Mouse (Mus musculus): ENCODE data around the gene Fam136a. TPM values are rescaled to one million over a fixed set of nuclear protein-coding genes. Genes with fewer than 3 reads are reported as not detected.
"Not testable (repeated sequence)": the region's sequence is repeated elsewhere in the genome, so short reads cannot be mapped to it uniquely, and the experiment has no call there.

The Fam136a gene
- polyA plus RNA-seq, 1 experiment from 2014 or later, result 74.8 TPM

DNA sequence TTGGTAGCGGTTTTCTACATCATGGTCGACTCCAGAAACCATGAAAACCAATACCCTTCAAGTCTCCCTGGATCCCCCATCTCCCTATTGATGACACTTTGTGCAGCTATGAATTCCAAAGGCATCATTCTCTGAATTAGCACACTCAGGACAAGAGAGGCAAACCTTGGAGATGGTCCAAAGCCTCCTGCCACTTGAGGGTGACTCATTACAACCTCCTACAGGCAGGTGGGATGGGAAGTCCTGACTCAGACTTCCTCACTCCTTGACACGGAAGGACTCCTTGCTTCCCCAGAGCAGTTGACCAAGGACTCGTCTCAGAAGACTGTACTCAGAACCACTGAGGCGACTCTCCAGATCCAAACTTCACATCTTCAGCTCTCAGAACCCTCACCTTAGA lies 39.8 kb upstream of the Fam136a start:
- 77% methylated on average over 5 of the region's 5 CpGs for WGBS
- no peak for DNase-seq (ENCODE audit: low spot score)

DNA sequence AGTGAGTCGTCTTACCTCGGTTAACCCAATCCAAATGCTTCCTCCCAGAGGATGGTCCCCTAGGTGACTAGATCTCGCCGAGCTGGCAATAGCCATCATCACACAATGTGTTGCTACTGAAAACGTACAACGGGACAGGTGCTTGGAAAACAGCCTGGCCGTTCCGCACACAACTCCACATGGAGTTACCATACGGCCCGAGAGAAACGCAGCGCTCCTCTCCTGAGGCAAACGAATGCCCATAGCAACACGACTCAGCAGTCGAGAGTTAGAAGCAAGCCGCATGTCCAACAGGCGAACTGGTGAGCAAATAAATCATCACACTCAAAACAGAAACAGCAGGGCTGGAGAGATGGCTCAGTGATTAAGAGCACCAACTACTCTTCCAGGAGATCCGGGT lies 38.6 kb upstream of the Fam136a start:
- no peak for DNase-seq (ENCODE audit: low spot score)
- 87% methylated on average over 18 of the region's 18 CpGs for WGBS
- H3K27ac ChIP-seq (replicated peaks), result no peak overlapping the region

More for the DNA sequence above, 39.8 kb upstream of the Fam136a start:
- Histone ChIP-seq H3K36me3 (ENCODE audit: control insufficient read depth, insufficient read depth, low read length) (no peaks in the 10 kb centered on the region), H3K4me2 (replicated peaks; ENCODE audit: low read depth) (no peak overlapping the region), H3K27me3 (ENCODE audit: control insufficient read depth, insufficient read depth, low read length) (no peaks in the 10 kb centered on the region), H3K9ac (ENCODE audit: low read length) (no peak overlapping the region), H3K9me3 (ENCODE audit: control insufficient read depth, low read length) (no peaks in the 10 kb centered on the region), H3K4me3 (ENCODE audit: low read depth, low read length) (no peak overlapping the region), H3K4me1 (replicated peaks; ENCODE audit: control insufficient read depth, insufficient read depth) (no peaks in the 10 kb centered on the region), H3K27ac (replicated peaks) (no peak overlapping the region)
- no peak for TF ChIP-seq CTCF (IDR thresholded peaks at IDR 0.05; ENCODE audit: low read depth)
- no peak for TF ChIP-seq EP300 (optimal IDR thresholded peaks at IDR 0.05)
- no peak for ATAC-seq (ENCODE audit: low FRiP score, low TSS enrichment)

DNA sequence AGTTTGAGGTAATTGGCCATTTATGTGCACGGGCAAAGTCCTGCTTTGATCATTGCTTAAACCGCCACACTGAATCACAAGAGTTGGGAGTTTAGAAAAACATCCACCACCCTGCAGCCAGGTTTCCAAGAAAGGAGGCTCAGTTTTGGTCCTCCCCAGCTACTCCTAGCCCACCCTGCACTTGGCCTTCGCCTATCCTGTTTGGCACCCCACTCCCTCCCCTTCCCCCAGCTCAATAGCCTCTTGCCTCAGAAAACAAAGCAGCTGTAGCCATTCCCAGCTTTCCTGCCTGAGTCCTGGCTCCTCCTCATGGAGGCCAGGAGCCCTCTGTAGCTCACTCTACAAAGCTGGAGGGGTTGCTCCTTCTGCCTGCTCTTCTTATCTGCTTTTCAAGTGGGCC lies 37.1 kb upstream of the Fam136a start:
- Histone ChIP-seq H3K4me3 (ENCODE audit: low read depth, low read length) (no peak overlapping the region), H3K27me3 (ENCODE audit: control insufficient read depth, insufficient read depth, low read length) (no peaks in the 10 kb centered on the region), H3K27ac (replicated peaks) (no peak overlapping the region), H3K9ac (ENCODE audit: low read length) (no peak overlapping the region), H3K36me3 (ENCODE audit: control insufficient read depth, insufficient read depth, low read length) (no peaks in the 10 kb centered on the region), H3K9me3 (ENCODE audit: control insufficient read depth, low read length) (no peaks in the 10 kb centered on the region), H3K4me1 (replicated peaks; ENCODE audit: control insufficient read depth, insufficient read depth) (no peaks in the 10 kb centered on the region), H3K4me2 (replicated peaks; ENCODE audit: low read depth) (no peak overlapping the region)
- 78% methylated on average over 3 of the region's 3 CpGs for WGBS
- no peak for ATAC-seq (ENCODE audit: low FRiP score, low TSS enrichment)
- TF ChIP-seq EP300 (optimal IDR thresholded peaks at IDR 0.05) (no peak), CTCF (IDR thresholded peaks at IDR 0.05; ENCODE audit: low read depth) (no peak)
- no peak for DNase-seq (ENCODE audit: low spot score)

More for the DNA sequence above, 38.6 kb upstream of the Fam136a start:
- Histone ChIP-seq H3K4me1 (replicated peaks; ENCODE audit: control insufficient read depth, insufficient read depth) (no peaks in the 10 kb centered on the region), H3K9me3 (ENCODE audit: control insufficient read depth, low read length) (no peaks in the 10 kb centered on the region), H3K9ac (ENCODE audit: low read length) (no peak overlapping the region), H3K27me3 (ENCODE audit: control insufficient read depth, insufficient read depth, low read length) (no peaks in the 10 kb centered on the region), H3K4me3 (ENCODE audit: low read depth, low read length) (no peak overlapping the region), H3K4me2 (replicated peaks; ENCODE audit: low read depth) (no peak overlapping the region), H3K36me3 (ENCODE audit: control insufficient read depth, insufficient read depth, low read length) (no peaks in the 10 kb centered on the region)
- TF ChIP-seq CTCF (IDR thresholded peaks at IDR 0.05; ENCODE audit: low read depth) (no peak), EP300 (optimal IDR thresholded peaks at IDR 0.05) (no peak)
- ATAC-seq (ENCODE audit: low FRiP score, low TSS enrichment), result no peak

DNA sequence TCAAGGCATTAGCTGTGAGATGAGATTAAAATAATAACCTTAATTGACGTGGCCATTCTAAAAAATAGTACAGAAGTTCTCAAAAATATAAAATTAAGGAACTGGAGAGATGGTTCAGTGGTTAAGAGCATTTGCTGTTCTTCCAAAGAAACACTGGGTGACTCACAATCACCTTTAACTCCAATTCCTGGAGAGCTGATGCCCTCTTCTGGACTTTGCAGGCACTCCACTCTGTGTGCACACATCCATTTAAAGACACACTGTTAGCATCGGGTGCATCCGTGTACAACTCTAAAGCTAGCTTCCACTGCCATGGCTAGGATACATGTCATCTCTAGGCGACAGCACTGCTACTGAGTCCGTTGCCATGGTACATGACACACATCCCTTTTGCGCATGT lies 35.5 kb upstream of the Fam136a start:
- no peak overlapping the region for H3K27ac ChIP-seq (replicated peaks)
- H3K9ac ChIP-seq (ENCODE audit: low read length), result no peak overlapping the region
- H3K27me3 ChIP-seq (ENCODE audit: control insufficient read depth, insufficient read depth, low read length), result no peaks in the 10 kb centered on the region
- no peaks in the 10 kb centered on the region for H3K36me3 ChIP-seq (ENCODE audit: control insufficient read depth, insufficient read depth, low read length)
- DNase-seq (ENCODE audit: low spot score) (no peak), ATAC-seq (ENCODE audit: low FRiP score, low TSS enrichment) (no peak)
- WGBS, result 90% methylated on average over 6 of the region's 6 CpGs
- no peaks in the 10 kb centered on the region for H3K4me1 ChIP-seq (replicated peaks; ENCODE audit: control insufficient read depth, insufficient read depth)
- no peak overlapping the region for H3K4me3 ChIP-seq (ENCODE audit: low read depth, low read length)
- TF ChIP-seq EP300 (optimal IDR thresholded peaks at IDR 0.05) (no peak), CTCF (IDR thresholded peaks at IDR 0.05; ENCODE audit: low read depth) (peak; percentile 60)
- no peak overlapping the region for H3K4me2 ChIP-seq (replicated peaks; ENCODE audit: low read depth)
- H3K9me3 ChIP-seq (ENCODE audit: control insufficient read depth, low read length), result no peaks in the 10 kb centered on the region

DNA sequence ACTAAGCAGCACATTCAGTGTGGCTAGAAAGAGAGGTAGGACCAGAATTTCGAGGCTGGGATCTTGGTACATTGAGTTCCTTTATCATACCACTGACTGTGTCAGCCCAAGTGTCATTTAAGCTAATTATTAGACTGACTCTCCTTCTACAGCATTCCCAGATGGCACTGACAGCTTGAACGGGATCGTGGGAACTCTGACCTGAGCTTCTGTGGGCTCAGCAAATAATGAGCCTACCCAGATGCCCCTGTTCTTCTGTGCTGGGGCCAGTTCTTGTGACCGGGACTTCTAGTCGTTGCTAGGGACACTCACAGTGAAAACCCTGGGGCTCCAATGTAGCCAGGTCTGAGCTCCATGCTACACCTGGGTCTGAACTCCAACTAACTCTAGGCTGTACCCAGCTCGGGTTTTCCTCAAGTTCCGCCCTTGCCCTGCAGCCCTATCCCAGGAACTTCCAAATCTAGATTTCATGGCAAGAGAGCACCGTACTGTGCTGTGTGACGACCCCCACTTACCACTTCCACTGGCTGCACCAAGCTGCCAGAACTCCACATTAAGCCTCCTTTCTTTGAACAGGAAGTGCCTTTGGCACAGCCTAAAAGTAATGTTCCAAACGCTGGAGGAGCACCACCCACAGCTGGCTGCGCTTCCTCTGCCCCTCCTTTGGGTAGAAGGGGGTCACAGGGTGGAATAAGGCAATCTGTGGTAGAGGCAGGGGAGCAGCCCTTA lies 30.2 kb upstream of the Fam136a start:
- H3K4me1 ChIP-seq (replicated peaks; ENCODE audit: control insufficient read depth, insufficient read depth), result no peaks in the 10 kb centered on the region
- no peak overlapping the region for H3K4me2 ChIP-seq (replicated peaks; ENCODE audit: low read depth)
- ATAC-seq (ENCODE audit: low FRiP score, low TSS enrichment), result no peak
- WGBS, result 63% methylated on average over 11 of the region's 11 CpGs
- H3K4me3 ChIP-seq (ENCODE audit: low read depth, low read length), result no peak overlapping the region
- no peak overlapping the region for H3K9ac ChIP-seq (ENCODE audit: low read length)
- no peaks in the 10 kb centered on the region for H3K27me3 ChIP-seq (ENCODE audit: control insufficient read depth, insufficient read depth, low read length)
- TF ChIP-seq EP300 (optimal IDR thresholded peaks at IDR 0.05) (no peak), CTCF (IDR thresholded peaks at IDR 0.05; ENCODE audit: low read depth) (no peak)
- DNase-seq (ENCODE audit: low spot score), result no peak
- no peaks in the 10 kb centered on the region for H3K36me3 ChIP-seq (ENCODE audit: control insufficient read depth, insufficient read depth, low read length)
- no peaks in the 10 kb centered on the region for H3K9me3 ChIP-seq (ENCODE audit: control insufficient read depth, low read length)
- no peak overlapping the region for H3K27ac ChIP-seq (replicated peaks)

DNA sequence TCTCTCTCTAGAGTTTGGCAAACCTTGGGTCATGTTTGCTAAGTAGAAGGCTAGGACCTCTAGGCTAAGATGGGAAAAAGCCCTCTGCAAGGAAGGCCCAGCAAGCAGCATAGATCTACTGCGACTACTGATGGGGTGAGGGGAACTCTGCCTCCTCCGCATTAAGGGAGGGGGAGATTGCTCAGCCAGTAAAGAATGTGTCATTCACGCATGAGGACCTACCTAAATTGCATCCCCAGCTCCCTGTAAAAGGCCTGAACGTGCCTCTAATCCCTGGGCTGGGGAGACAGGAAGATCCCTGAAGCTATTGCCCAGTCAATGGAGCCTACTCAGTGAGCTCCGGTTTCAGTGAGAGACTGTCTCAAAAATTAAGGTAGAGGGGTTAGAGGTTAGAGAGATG lies 29.6 kb upstream of the Fam136a start:
- no peaks in the 10 kb centered on the region for H3K9me3 ChIP-seq (ENCODE audit: control insufficient read depth, low read length)
- no peak overlapping the region for H3K4me2 ChIP-seq (replicated peaks; ENCODE audit: low read depth)
- no peaks in the 10 kb centered on the region for H3K36me3 ChIP-seq (ENCODE audit: control insufficient read depth, insufficient read depth, low read length)
- no peak overlapping the region for H3K4me3 ChIP-seq (ENCODE audit: low read depth, low read length)
- H3K27ac ChIP-seq (replicated peaks), result no peak overlapping the region
- no peaks in the 10 kb centered on the region for H3K4me1 ChIP-seq (replicated peaks; ENCODE audit: control insufficient read depth, insufficient read depth)
- no peak overlapping the region for H3K9ac ChIP-seq (ENCODE audit: low read length)
- TF ChIP-seq CTCF (IDR thresholded peaks at IDR 0.05; ENCODE audit: low read depth) (no peak), EP300 (optimal IDR thresholded peaks at IDR 0.05) (no peak)
- ATAC-seq (ENCODE audit: low FRiP score, low TSS enrichment) (no peak), DNase-seq (ENCODE audit: low spot score) (no peak)
- H3K27me3 ChIP-seq (ENCODE audit: control insufficient read depth, insufficient read depth, low read length), result no peaks in the 10 kb centered on the region
- 88% methylated on average over 5 of the region's 5 CpGs for WGBS

DNA sequence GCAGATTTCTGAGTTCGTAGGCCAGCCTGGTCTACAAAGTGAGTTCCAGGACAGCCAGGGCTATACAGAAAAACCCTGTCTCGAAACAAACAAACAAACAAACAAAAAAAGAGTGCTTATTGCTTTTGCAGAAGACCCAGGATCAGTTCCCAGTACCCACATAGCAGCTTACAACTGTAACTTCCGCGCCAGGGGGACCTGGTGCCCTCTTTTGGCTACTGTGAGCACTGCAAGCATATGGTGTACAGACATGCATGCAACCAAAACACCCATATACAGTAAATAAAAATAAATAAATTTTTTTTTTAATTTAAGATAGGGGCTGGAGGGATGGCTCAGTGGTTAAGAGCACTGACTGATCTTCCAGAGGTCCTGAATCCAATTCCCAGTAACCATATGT lies 29.1 kb upstream of the Fam136a start:
- not testable (repeated sequence) for H3K4me2 ChIP-seq (replicated peaks; ENCODE audit: low read depth); H3K4me1 ChIP-seq (replicated peaks; ENCODE audit: control insufficient read depth, insufficient read depth); H3K36me3 ChIP-seq (ENCODE audit: control insufficient read depth, insufficient read depth, low read length); H3K27ac ChIP-seq (replicated peaks); H3K9ac ChIP-seq (ENCODE audit: low read length); DNase-seq (ENCODE audit: low spot score); H3K9me3 ChIP-seq (ENCODE audit: control insufficient read depth, low read length); H3K4me3 ChIP-seq (ENCODE audit: low read depth, low read length); ATAC-seq (ENCODE audit: low FRiP score, low TSS enrichment); H3K27me3 ChIP-seq (ENCODE audit: control insufficient read depth, insufficient read depth, low read length)
- 86% methylated on average over 4 of the region's 4 CpGs for WGBS
